Mouse (Mus musculus) lung, adult 2 months (tissue): ENCODE measurements around the gene Snrpg.

Experiments used
- CTCF ChIP-seq: fragments of 200-500 bp; IDR thresholded peaks from 2 replicates; pipeline ENCODE4 v1.5.1; 2011; ENCODE audit warnings: mild to moderate bottlenecking, low read length, control low read depth; ENCODE audit not compliant: insufficient read depth
- POLR2A ChIP-seq: fragments of 200-500 bp; IDR thresholded peaks from 2 replicates; pipeline ENCODE4 v1.6.1; 2011; ENCODE audit warnings: low read depth, mild to moderate bottlenecking, control low read depth, low read length, borderline replicate concordance; ENCODE audit errors: extremely low read depth

DNA sequence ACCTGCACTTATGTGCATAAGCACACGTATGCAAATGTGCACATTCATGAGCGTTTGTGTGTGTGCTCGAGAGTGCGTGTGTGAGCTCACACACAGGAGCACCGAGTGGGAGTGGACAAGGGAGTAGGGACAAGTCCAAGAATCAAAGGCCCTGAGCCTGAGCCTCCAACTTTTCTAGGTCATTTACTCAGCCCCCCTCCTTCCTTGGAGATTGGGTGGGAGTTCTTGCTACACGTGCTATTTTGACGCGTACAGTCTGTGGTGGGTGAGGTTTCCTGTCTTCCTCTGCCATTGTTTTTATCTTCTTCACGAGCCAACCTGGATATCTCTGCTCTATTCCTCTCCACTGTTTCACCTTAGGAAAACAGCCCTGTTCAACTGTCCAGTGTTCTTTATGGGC is 14.1 kb upstream of the Snrpg start:
- TF ChIP-seq CTCF (no peak), POLR2A (no peak)
